Mouse (Mus musculus) ES-Bruce4 (cell line): ENCODE results near the gene Gse1.

ENCODE experiments used
- EP300 ChIP-seq: IDR thresholded peaks from 2 replicates; pipeline ENCODE4 v1.6.1; 2011; ENCODE audit warnings: low read depth, low read length; ENCODE audit not compliant: insufficient read depth
- POLR2A ChIP-seq: IDR thresholded peaks from one replicate; pipeline ENCODE4 v1.8.1; 2011; ENCODE audit warnings: low read length; ENCODE audit not compliant: insufficient read depth

GRCm38 (mm10) chr8:120321724-120322123, 93.5 kb downstream of the Gse1 start:
- TF ChIP-seq POLR2A, result no peak
- 0 out of 2 replicates have a peak, but pooled peaks have one; percentile 11 for TF ChIP-seq EP300
